Mouse (Mus musculus) bone marrow macrophage, adult 2 months (primary cell): ENCODE data around the gene Os9.

ENCODE experiments used
- CTCF ChIP-seq: IDR thresholded peaks from 2 replicates; pipeline ENCODE4 v1.5.1; 2012; ENCODE audit warnings: low read depth, mild to moderate bottlenecking, low read length, moderate library complexity
- POLR2A ChIP-seq: IDR thresholded peaks from 2 replicates; pipeline ENCODE4 v1.6.1; 2012; ENCODE audit warnings: mild to moderate bottlenecking, low read depth, low read length, borderline replicate concordance

DNA sequence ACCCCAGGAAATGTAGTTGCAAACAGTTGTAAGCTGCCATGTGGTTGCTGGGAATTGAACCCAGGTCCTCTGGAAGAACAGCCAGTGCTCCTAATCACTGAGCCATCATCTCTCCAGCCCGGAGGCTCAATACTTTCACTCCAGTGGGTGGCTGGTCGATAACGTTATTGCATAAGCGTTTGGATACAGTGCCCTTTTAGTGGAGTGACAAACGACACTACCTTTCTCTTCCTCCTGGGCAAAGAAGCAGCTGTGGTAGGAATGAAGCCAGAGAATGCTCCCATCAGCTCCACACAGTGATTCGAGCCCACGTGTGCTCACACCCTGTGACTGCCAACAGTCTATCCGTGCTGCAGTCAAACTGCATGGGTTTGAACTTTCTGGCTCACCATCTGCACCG, 49.7 kb downstream of the Os9 start:
- TF ChIP-seq CTCF = no peak
- TF ChIP-seq POLR2A = no peak
